Mouse (Mus musculus): ENCODE results near the gene Ttc39d. TPM values are rescaled to one million over a fixed set of nuclear protein-coding genes. Genes with fewer than 3 reads are reported as not detected.
"Not testable (repeated sequence)": the region's sequence is repeated elsewhere in the genome, so short reads cannot be mapped to it uniquely, and the experiment has no call there.

Ttc39d gene
- polyA plus RNA-seq, 1 experiment from 2014 or later, result 0.10 TPM

DNA sequence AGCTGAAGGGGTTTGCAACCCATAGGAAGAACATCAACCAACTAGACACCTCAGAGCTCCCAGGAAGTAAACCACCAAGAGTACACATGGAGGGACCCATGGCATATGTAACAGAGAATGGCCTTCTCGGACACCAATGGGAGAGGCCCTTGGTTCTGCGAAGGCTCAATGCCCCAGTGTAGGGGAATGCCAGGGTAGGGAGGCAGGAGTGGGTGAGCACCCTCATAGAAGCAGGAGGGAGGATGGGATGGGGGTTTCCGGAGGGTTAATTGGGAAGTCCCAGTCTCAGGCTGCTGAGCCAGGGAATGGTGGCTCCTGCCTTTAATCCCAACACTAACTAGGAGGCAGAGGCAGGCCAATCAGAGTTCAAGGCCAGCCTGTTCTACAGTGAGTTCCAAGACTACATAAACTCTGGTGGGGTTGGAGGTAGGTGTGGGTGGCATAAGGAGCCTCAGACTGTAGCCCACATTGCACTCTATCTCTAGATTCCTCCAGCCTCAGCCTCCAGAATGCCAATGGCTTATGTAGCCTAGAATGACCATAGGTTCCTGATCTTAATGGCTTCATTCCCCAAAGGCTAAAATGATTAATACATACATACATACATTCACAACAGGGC lies 8.0 kb upstream of the Ttc39d start:
- H3K27me3 ChIP-seq (replicated peaks), result no peaks in the 10 kb centered on the region
- no peak overlapping the region for H3K9ac ChIP-seq (replicated peaks)
- H3K36me3 ChIP-seq, result peaks cover 62% of the 10 kb centered on the region
- no peaks in the 10 kb centered on the region for H3K9me3 ChIP-seq (replicated peaks)
- ATAC-seq (ENCODE audit: low FRiP score), result 0 out of 2 replicates have a peak, but pooled peaks have one; percentile 47
- 0 out of 2 replicates have a peak, but pooled peaks cover 4% of the 10 kb centered on the region for H3K4me1 ChIP-seq
- no peak overlapping the region for H3K4me2 ChIP-seq
- 93% methylated on average over 3 of the region's 3 CpGs for WGBS
- H3K27ac ChIP-seq (replicated peaks), result no peak overlapping the region
- H3K4me3 ChIP-seq (replicated peaks), result no peak overlapping the region

GRCm38 (mm10) chr17:80205657-80206056 lies 1.6 kb upstream of the Ttc39d start:
- no peaks in the 10 kb centered on the region for H3K9me3 ChIP-seq (replicated peaks)
- H3K4me2 ChIP-seq, result peak overlapping the region; percentile 89
- H3K36me3 ChIP-seq, result peaks cover 30% of the 10 kb centered on the region
- no peak for ATAC-seq (ENCODE audit: low FRiP score)
- peaks cover 18% of the 10 kb centered on the region for H3K4me1 ChIP-seq
- 38% methylated on average over 5 of the region's 5 CpGs for WGBS
- peak overlapping the region; percentile 93 for H3K4me3 ChIP-seq (replicated peaks)
- peak overlapping the region; percentile 99 for H3K9ac ChIP-seq (replicated peaks)
- no peaks in the 10 kb centered on the region for H3K27me3 ChIP-seq (replicated peaks)
- H3K27ac ChIP-seq (replicated peaks), result 0 out of 2 replicates have a peak overlapping the region, but pooled peaks have one; percentile 100

DNA sequence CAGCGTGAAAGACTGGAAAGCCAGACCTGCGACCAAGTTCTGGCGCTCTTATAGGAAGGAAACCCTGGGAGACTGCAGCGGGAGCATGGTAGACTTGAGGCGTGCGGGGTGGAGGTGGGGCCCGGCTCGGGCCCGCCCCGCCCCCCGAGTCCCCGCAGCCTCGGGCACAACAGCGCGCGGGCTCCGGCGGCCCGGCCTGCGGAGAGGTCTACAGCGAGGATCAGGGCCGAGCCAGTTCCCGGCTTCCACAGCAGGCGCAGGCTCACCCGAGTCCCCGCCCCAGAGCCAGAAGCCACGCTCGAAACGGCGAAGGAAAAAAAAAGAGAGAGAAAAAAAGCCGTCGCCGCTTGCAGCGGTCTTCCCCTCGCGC lies 974 bp upstream of the Ttc39d start:
- peak; percentile 71 for ATAC-seq (ENCODE audit: low FRiP score)

DNA sequence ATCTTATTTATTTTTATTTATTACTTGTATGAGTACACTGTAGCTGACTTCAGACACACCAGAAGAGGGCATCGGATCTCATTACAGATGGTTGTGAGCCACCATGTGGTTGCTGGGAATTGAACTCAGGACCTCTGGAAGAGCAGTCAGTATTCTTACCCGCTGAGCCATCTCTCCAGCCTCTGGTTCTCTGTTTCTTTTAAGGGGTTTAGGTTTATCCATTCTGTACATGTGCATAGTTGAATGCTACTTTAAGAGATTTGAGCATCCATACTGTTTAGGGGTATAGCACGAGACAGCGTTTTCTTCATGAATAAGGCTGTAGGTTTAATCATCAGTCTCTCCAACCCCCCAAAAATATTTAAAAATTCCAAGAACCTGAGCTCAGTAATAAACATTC lies 6.7 kb downstream of the Ttc39d start:
- not testable (repeated sequence) for H3K36me3 ChIP-seq; H3K27me3 ChIP-seq (replicated peaks); ATAC-seq (ENCODE audit: low FRiP score); H3K9me3 ChIP-seq (replicated peaks); H3K9ac ChIP-seq (replicated peaks); H3K4me2 ChIP-seq; H3K4me3 ChIP-seq (replicated peaks); H3K27ac ChIP-seq (replicated peaks); H3K4me1 ChIP-seq
- WGBS, result 94% methylated on average over 4 of the region's 4 CpGs

More for the DNA sequence above, 974 bp upstream of the Ttc39d start:
- H3K27ac ChIP-seq (replicated peaks), result peak overlapping the region; percentile 100
- peaks cover 27% of the 10 kb centered on the region for H3K36me3 ChIP-seq
- H3K4me2 ChIP-seq, result peak overlapping the region; percentile 89
- peak overlapping the region; percentile 93 for H3K4me3 ChIP-seq (replicated peaks)
- WGBS, result under 1% methylated on average over 36 of the region's 36 CpGs
- H3K27me3 ChIP-seq (replicated peaks), result no peaks in the 10 kb centered on the region
- H3K9me3 ChIP-seq (replicated peaks), result no peaks in the 10 kb centered on the region
- H3K9ac ChIP-seq (replicated peaks), result peak overlapping the region; percentile 99
- H3K4me1 ChIP-seq, result peaks cover 18% of the 10 kb centered on the region

GRCm38 (mm10) chr17:80220131-80220530 lies 12.9 kb downstream of the Ttc39d start:
- no peak overlapping the region for H3K4me2 ChIP-seq
- no peak for ATAC-seq (ENCODE audit: low FRiP score)
- H3K36me3 ChIP-seq, result no peaks in the 10 kb centered on the region
- no peak overlapping the region for H3K4me3 ChIP-seq (replicated peaks)
- H3K27ac ChIP-seq (replicated peaks), result no peak overlapping the region
- H3K4me1 ChIP-seq, result peaks cover 8% of the 10 kb centered on the region
- H3K27me3 ChIP-seq (replicated peaks), result no peaks in the 10 kb centered on the region
- WGBS, result 70% methylated on average over 2 of the region's 2 CpGs
- H3K9ac ChIP-seq (replicated peaks), result no peak overlapping the region
- no peaks in the 10 kb centered on the region for H3K9me3 ChIP-seq (replicated peaks)

- Histone ChIP-seq H3K9me3 (replicated peaks) (no peaks in the 10 kb centered on the region), H3K27me3 (replicated peaks) (no peaks in the 10 kb centered on the region), H3K4me2 (no peak overlapping the region), H3K9ac (replicated peaks) (no peak overlapping the region), H3K4me3 (replicated peaks) (no peak overlapping the region), H3K36me3 (no peaks in the 10 kb centered on the region), H3K4me1 (peaks cover 9% of the 10 kb centered on the region), H3K27ac (replicated peaks) (no peak overlapping the region)
- WGBS, result 73% methylated on average over 9 of the region's 9 CpGs
- ATAC-seq (ENCODE audit: low FRiP score), result no peak
These were observed 13.9 kb downstream of the Ttc39d start for GRCm38 (mm10) chr17:80221202-80221601.

GRCm38 (mm10) chr17:80221890-80222628 lies 14.8 kb downstream of the Ttc39d start:
- Histone ChIP-seq H3K4me2 (no peak overlapping the region), H3K9ac (replicated peaks) (no peak overlapping the region), H3K4me3 (replicated peaks) (no peak overlapping the region), H3K27ac (replicated peaks) (no peak overlapping the region), H3K36me3 (no peaks in the 10 kb centered on the region), H3K9me3 (replicated peaks) (no peaks in the 10 kb centered on the region), H3K27me3 (replicated peaks) (no peaks in the 10 kb centered on the region), H3K4me1 (peaks cover 9% of the 10 kb centered on the region)
- whole genome bisulfite sequencing, result 64% methylated on average over 3 of the region's 3 CpGs
- no peak for ATAC-seq (ENCODE audit: low FRiP score)

DNA sequence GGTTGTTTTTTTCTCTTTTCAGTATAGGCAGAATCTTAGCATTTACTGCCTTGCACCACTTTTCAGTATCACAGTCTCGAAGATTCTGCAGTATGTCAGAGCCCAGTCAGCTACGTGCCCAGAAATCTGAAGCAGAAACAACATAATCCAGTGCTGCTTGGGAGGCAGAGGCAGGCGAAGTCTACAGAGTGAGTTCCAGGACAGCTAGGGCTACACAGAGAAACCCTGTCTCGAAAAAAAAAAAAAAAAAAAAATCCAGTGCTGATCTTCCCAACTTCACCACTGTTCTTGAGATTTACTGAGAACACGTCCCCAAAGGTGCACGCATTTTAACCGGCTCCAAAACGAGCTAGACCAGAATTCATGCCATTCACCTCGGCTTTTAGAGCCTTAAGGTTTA lies 16.6 kb downstream of the Ttc39d start:
- H3K27ac ChIP-seq (replicated peaks), result peak overlapping the region; percentile 85
- WGBS, result 3% methylated on average over 9 of the region's 9 CpGs
- H3K36me3 ChIP-seq, result no peaks in the 10 kb centered on the region
- H3K9ac ChIP-seq (replicated peaks), result peak overlapping the region; percentile 64
- peak; percentile 75 for ATAC-seq (ENCODE audit: low FRiP score)
- no peaks in the 10 kb centered on the region for H3K9me3 ChIP-seq (replicated peaks)
- peaks cover 9% of the 10 kb centered on the region for H3K4me1 ChIP-seq
- no peaks in the 10 kb centered on the region for H3K27me3 ChIP-seq (replicated peaks)
- peak overlapping the region; percentile 61 for H3K4me3 ChIP-seq (replicated peaks)
- peak overlapping the region; percentile 66 for H3K4me2 ChIP-seq

- no peaks in the 10 kb centered on the region for H3K36me3 ChIP-seq
- H3K27me3 ChIP-seq (replicated peaks), result no peaks in the 10 kb centered on the region
- peak; percentile 99 for ATAC-seq (ENCODE audit: low FRiP score)
- H3K4me1 ChIP-seq, result peaks cover 15% of the 10 kb centered on the region
- H3K27ac ChIP-seq (replicated peaks), result peak within 1 kb of the TSS; percentile 85
- H3K4me3 ChIP-seq (replicated peaks), result peak within 1 kb of the TSS; percentile 61
- H3K4me2 ChIP-seq, result peak within 1 kb of the TSS; percentile 66
- peak within 1 kb of the TSS; percentile 64 for H3K9ac ChIP-seq (replicated peaks)
- no peaks in the 10 kb centered on the region for H3K9me3 ChIP-seq (replicated peaks)
- under 1% methylated on average over 33 of the region's 33 CpGs for WGBS
These were observed 17.3 kb downstream of the Ttc39d start, which contains the start of gene Gemin6 for GRCm38 (mm10) chr17:80224326-80225116. Gemin6 (plus strand) TSS chr17:80224441.

DNA sequence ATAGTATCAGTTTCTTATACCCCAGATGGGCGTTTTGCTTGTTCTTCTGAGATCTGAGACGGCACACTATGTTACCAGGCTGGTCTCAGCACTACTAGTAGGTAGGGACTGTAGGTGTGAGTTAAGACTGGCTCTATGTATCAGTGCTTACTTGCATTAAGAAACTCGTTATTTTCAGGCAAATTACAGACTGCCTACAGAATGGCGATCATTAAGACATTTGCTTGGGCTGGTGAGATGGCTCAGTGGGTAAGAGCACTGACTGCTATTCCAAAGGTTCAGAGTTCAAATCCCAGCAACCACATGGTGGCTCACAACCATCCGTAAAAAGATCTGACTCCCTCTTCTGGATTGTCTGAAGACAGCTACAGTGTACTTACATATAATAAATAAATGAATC lies 17.9 kb downstream of the Ttc39d start:
- not testable (repeated sequence) for H3K9me3 ChIP-seq (replicated peaks); H3K36me3 ChIP-seq; ATAC-seq (ENCODE audit: low FRiP score); H3K27me3 ChIP-seq (replicated peaks)
- Histone ChIP-seq H3K9ac (replicated peaks) (peak overlapping the region; percentile 64), H3K4me1 (peaks cover 16% of the 10 kb centered on the region), H3K4me2 (peak overlapping the region; percentile 66), H3K27ac (replicated peaks) (peak overlapping the region; percentile 85), H3K4me3 (replicated peaks) (peak overlapping the region; percentile 61)
- WGBS, result 56% methylated on average over 5 of the region's 5 CpGs

DNA sequence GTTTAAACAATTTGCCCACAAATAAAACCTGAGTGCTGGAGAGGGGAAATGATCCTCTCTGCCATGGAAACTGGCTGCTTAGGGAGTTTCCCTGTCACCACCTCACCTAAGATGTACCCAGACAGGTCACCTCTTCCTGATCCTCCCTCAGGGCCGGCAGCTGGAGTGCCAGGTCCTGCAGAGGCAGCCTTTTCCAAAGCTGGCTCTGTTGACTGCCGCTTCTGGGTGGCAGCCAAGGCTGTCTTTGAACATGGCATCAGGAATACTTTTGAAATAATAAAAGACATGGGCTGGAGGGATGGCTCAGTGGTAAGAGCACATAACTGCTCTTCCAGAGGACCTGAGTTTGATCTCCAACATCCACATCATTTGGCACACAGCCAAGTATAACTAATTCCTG lies 22.1 kb downstream of the Ttc39d start:
- Histone ChIP-seq H3K4me2 (no peak overlapping the region), H3K9ac (replicated peaks) (no peak overlapping the region), H3K36me3 (no peaks in the 10 kb centered on the region), H3K4me3 (replicated peaks) (no peak overlapping the region), H3K27me3 (replicated peaks) (no peaks in the 10 kb centered on the region), H3K9me3 (replicated peaks) (no peaks in the 10 kb centered on the region), H3K27ac (replicated peaks) (no peak overlapping the region), H3K4me1 (peaks cover 13% of the 10 kb centered on the region)
- ATAC-seq (ENCODE audit: low FRiP score), result no peak
- WGBS, result 81% methylated on average over 2 of the region's 2 CpGs

Data from neural tube, embryonic 15.5 days (tissue).